8 mouse cellular contexts compared by ENCODE assay signal in the genomic region with DNA sequence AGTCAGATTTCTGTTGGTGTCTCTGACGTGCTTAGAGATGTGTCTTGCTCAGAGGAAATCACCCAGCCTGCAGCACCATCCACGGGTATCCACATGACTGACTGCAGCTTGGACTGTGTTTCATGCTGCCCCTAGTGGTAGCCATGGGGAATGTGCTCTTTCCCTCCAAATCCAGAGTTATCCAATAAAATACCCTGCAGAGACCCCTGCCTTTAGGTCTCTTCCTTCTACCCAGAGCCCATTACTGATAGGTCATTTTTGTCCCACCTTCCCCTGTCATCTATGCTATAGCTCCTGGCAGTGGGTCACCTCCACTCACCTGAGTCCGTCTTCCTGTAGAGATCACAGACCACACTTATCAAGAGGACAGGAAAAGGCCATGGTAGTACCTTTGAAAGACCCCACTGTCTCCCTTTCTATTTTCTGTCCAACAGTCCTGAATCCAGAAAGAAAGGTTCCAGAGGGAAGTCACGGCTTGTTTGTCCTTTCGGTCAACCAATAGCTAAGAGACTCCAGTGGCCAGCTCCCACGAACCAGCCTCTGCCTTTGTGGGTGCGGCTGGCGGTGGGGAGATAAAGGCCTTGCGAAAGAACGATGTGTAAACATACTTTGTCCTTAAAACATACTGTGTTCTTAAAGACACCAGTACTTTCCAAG. TPM values are rescaled to one million over a fixed set of nuclear protein-coding genes. Genes with fewer than 3 reads are reported as not detected.
A peak's percentile ranks its signal among the peaks of the same experiment; 100 is the strongest.
DNase-seq lines count a peak whose midpoint lies in the region; ATAC-seq and TF ChIP-seq lines count a peak whose summit lies in the region.

No protein-coding gene starts in this region.

- peak; percentile 46; the same call in 1 of the 2 replicates for TF ChIP-seq CTCF in bone marrow macrophage, adult 2 months (IDR thresholded peaks at IDR 0.05; ENCODE audit: low read depth, low read length)

- H3K4me2 ChIP-seq in forebrain, embryonic 11.5 days (ENCODE audit: low read depth, low read length, severe bottlenecking), result no peak overlapping the region
- no peak overlapping the region for H3K4me2 ChIP-seq in hindbrain, embryonic 15.5 days
- H3K4me2 ChIP-seq in limb, embryonic 14.5 days (replicated peaks; ENCODE audit: low read depth, low read length, severe bottlenecking), result no peak overlapping the region
- no peak overlapping the region for H3K4me2 ChIP-seq in midbrain, embryonic 14.5 days (ENCODE audit: low read length)

- peaks cover 26% of the 10 kb centered on the region for H3K36me3 ChIP-seq in forebrain, embryonic 11.5 days (ENCODE audit: control insufficient read depth, insufficient read depth, low read length)
- peaks cover 48% of the 10 kb centered on the region for H3K36me3 ChIP-seq in hindbrain, embryonic 15.5 days
- H3K36me3 ChIP-seq in limb, embryonic 14.5 days (ENCODE audit: control insufficient read depth, insufficient read depth, low read length), result peaks cover 51% of the 10 kb centered on the region
- H3K36me3 ChIP-seq in midbrain, embryonic 14.5 days (ENCODE audit: control insufficient read depth, insufficient read depth, low read length), result peaks cover 38% of the 10 kb centered on the region

- no peak for TF ChIP-seq POLR2A in bone marrow macrophage, adult 2 months (IDR thresholded peaks at IDR 0.05; ENCODE audit: borderline replicate concordance, low read depth, low read length)
- no peak for TF ChIP-seq POLR2A in limb, embryonic 14.5 days (IDR thresholded peaks at IDR 0.05; ENCODE audit: borderline replicate concordance, extremely low read depth, insufficient read depth, insufficient read length)

- DNase-seq in right cerebral cortex, adult 18-20 months, result peak; percentile 41
- no peak for DNase-seq in right cerebral cortex, postnatal 14 days
- peak; percentile 71 for DNase-seq in forebrain, embryonic 11.5 days (ENCODE audit: low spot score)
- DNase-seq in limb, embryonic 14.5 days (ENCODE audit: low spot score), result peak; percentile 62
- DNase-seq in midbrain, embryonic 14.5 days, result peak; percentile 80
- DNase-seq in Muller cell, postnatal 12 days (ENCODE audit: inconsistent ontology term), result no peak

- peaks cover 12% of the 10 kb centered on the region for H3K4me1 ChIP-seq in bone marrow macrophage, adult 2 months (ENCODE audit: control insufficient read depth, insufficient read depth, low read length)
- no peaks in the 10 kb centered on the region for H3K4me1 ChIP-seq in forebrain, embryonic 11.5 days (replicated peaks; ENCODE audit: control insufficient read depth, insufficient read depth, low read length)
- peaks cover 10% of the 10 kb centered on the region for H3K4me1 ChIP-seq in hindbrain, embryonic 15.5 days (replicated peaks)
- peaks cover 10% of the 10 kb centered on the region for H3K4me1 ChIP-seq in limb, embryonic 14.5 days (ENCODE audit: control insufficient read depth, insufficient read depth, low read length)
- H3K4me1 ChIP-seq in midbrain, embryonic 14.5 days (ENCODE audit: control insufficient read depth, insufficient read depth, low read length), result no peaks in the 10 kb centered on the region

- 67% methylated on average over 10 of the region's 10 CpGs for WGBS in forebrain, embryonic 11.5 days
- WGBS in hindbrain, embryonic 15.5 days, result 60% methylated on average over 10 of the region's 10 CpGs
- 64% methylated on average over 10 of the region's 10 CpGs for WGBS in limb, embryonic 14.5 days
- 61% methylated on average over 10 of the region's 10 CpGs for WGBS in midbrain, embryonic 14.5 days

- no peak overlapping the region for H3K4me3 ChIP-seq in bone marrow macrophage, adult 2 months (ENCODE audit: insufficient read depth, low read length)
- no peak overlapping the region for H3K4me3 ChIP-seq in forebrain, embryonic 11.5 days (ENCODE audit: low read depth, low read length)
- no peak overlapping the region for H3K4me3 ChIP-seq in hindbrain, embryonic 15.5 days
- H3K4me3 ChIP-seq in limb, embryonic 14.5 days (replicated peaks; ENCODE audit: low read length), result no peak overlapping the region
- H3K4me3 ChIP-seq in midbrain, embryonic 14.5 days (replicated peaks; ENCODE audit: low read depth, low read length), result no peak overlapping the region

- H3K27ac ChIP-seq in bone marrow macrophage, adult 2 months (ENCODE audit: insufficient read depth, low read depth, low read length), result no peak overlapping the region
- H3K27ac ChIP-seq in forebrain, embryonic 11.5 days (ENCODE audit: low read depth, low read length), result no peak overlapping the region
- peak overlapping the region; percentile 42 for H3K27ac ChIP-seq in hindbrain, embryonic 15.5 days (replicated peaks)
- no peak overlapping the region for H3K27ac ChIP-seq in limb, embryonic 14.5 days (replicated peaks; ENCODE audit: low read depth, low read length)
- peak overlapping the region; percentile 10; the same call in 1 of the 2 replicates for H3K27ac ChIP-seq in midbrain, embryonic 14.5 days (replicated peaks; ENCODE audit: low read depth, low read length)

- ATAC-seq in forebrain, embryonic 11.5 days (replicated peaks; ENCODE audit: low FRiP score), result peak; percentile 71
- peak; percentile 62 for ATAC-seq in hindbrain, embryonic 15.5 days (ENCODE audit: low FRiP score, low read depth)
- ATAC-seq in limb, embryonic 14.5 days (ENCODE audit: low FRiP score, low read depth), result peak; percentile 54; the same call in 1 of the 2 replicates
- peak; percentile 55 for ATAC-seq in midbrain, embryonic 14.5 days (ENCODE audit: low FRiP score, low TSS enrichment)

- H3K9me3 ChIP-seq in forebrain, embryonic 11.5 days (ENCODE audit: control insufficient read depth, low read length), result no peaks in the 10 kb centered on the region
- no peaks in the 10 kb centered on the region for H3K9me3 ChIP-seq in hindbrain, embryonic 15.5 days
- H3K9me3 ChIP-seq in limb, embryonic 14.5 days (ENCODE audit: control insufficient read depth, low read length), result no peaks in the 10 kb centered on the region
- H3K9me3 ChIP-seq in midbrain, embryonic 14.5 days (ENCODE audit: control insufficient read depth, low read length), result no peaks in the 10 kb centered on the region

- H3K27me3 ChIP-seq in forebrain, embryonic 11.5 days (ENCODE audit: control insufficient read depth, insufficient read depth, low read length), result no peaks in the 10 kb centered on the region
- H3K27me3 ChIP-seq in hindbrain, embryonic 15.5 days, result no peaks in the 10 kb centered on the region
- no peaks in the 10 kb centered on the region for H3K27me3 ChIP-seq in limb, embryonic 14.5 days (ENCODE audit: control insufficient read depth, insufficient read depth, low read length)
- no peaks in the 10 kb centered on the region for H3K27me3 ChIP-seq in midbrain, embryonic 14.5 days (ENCODE audit: control insufficient read depth, insufficient read depth, low read length)

- no peak overlapping the region for H3K9ac ChIP-seq in forebrain, embryonic 11.5 days (ENCODE audit: low read length)
- H3K9ac ChIP-seq in hindbrain, embryonic 15.5 days, result no peak overlapping the region
- no peak overlapping the region for H3K9ac ChIP-seq in limb, embryonic 14.5 days (ENCODE audit: low read depth, low read length, severe bottlenecking)
- no peak overlapping the region for H3K9ac ChIP-seq in midbrain, embryonic 14.5 days (replicated peaks; ENCODE audit: low read length)

RNA-seq across cellular contexts. Expression of gene Fads3, which starts 18.7 kb away (rescaled TPM):
- polyA plus RNA-seq in bone marrow macrophage, adult 2 months (2012; ENCODE audit: insufficient read depth, insufficient read length, missing spikeins), result 4.6 and 6.5 TPM in 2 replicates
- polyA plus RNA-seq in forebrain, embryonic 11.5 days (2014; fragmentation: Nextera tagmentation; extraction: Ambion mirVana), result 5.9 and 6.1 TPM in 2 replicates
- 31.4 and 32.8 TPM in 2 replicates for polyA plus RNA-seq in hindbrain, embryonic 15.5 days (2015; fragmentation: Nextera tagmentation; extraction: Ambion mirVana)
- 40.8 and 57.7 TPM in 2 replicates for polyA plus RNA-seq in limb, embryonic 14.5 days (2012; rRNA removed)
- polyA plus RNA-seq in limb, embryonic 14.5 days (2014; fragmentation: Nextera tagmentation; extraction: Ambion mirVana), result 10.6 and 11.5 TPM in 2 replicates
- 15.4 and 17.8 TPM in 2 replicates for polyA plus RNA-seq in midbrain, embryonic 14.5 days (2014; fragmentation: Nextera tagmentation; extraction: Ambion mirVana)

RNA-seq across cellular contexts. Expression of gene Fads2, which starts 41.5 kb away (rescaled TPM):
- 6.4 and 10.8 TPM in 2 replicates for polyA plus RNA-seq in bone marrow macrophage, adult 2 months (2012; ENCODE audit: insufficient read depth, insufficient read length, missing spikeins)
- 75.9 and 83.8 TPM in 2 replicates for polyA plus RNA-seq in forebrain, embryonic 11.5 days (2014; fragmentation: Nextera tagmentation; extraction: Ambion mirVana)
- polyA plus RNA-seq in hindbrain, embryonic 15.5 days (2015; fragmentation: Nextera tagmentation; extraction: Ambion mirVana), result 218 and 229 TPM in 2 replicates
- polyA plus RNA-seq in limb, embryonic 14.5 days (2012; rRNA removed), result 80.3 and 99.0 TPM in 2 replicates
- 26.4 and 30.9 TPM in 2 replicates for polyA plus RNA-seq in limb, embryonic 14.5 days (2014; fragmentation: Nextera tagmentation; extraction: Ambion mirVana)
- polyA plus RNA-seq in midbrain, embryonic 14.5 days (2014; fragmentation: Nextera tagmentation; extraction: Ambion mirVana), result 67.3 and 114 TPM in 2 replicates

RNA-seq across cellular contexts. Expression of gene Rab3il1, which starts 58.6 kb away (rescaled TPM):
- polyA plus RNA-seq in bone marrow macrophage, adult 2 months (2012; ENCODE audit: insufficient read depth, insufficient read length, missing spikeins), result 156 and 178 TPM in 2 replicates
- polyA plus RNA-seq in forebrain, embryonic 11.5 days (2014; fragmentation: Nextera tagmentation; extraction: Ambion mirVana), result 34.5 and 35.1 TPM in 2 replicates
- 20.7 and 22.3 TPM in 2 replicates for polyA plus RNA-seq in hindbrain, embryonic 15.5 days (2015; fragmentation: Nextera tagmentation; extraction: Ambion mirVana)
- polyA plus RNA-seq in limb, embryonic 14.5 days (2012; rRNA removed), result 36.1 and 42.8 TPM in 2 replicates
- polyA plus RNA-seq in limb, embryonic 14.5 days (2014; fragmentation: Nextera tagmentation; extraction: Ambion mirVana), result 43.9 and 49.6 TPM in 2 replicates
- polyA plus RNA-seq in midbrain, embryonic 14.5 days (2014; fragmentation: Nextera tagmentation; extraction: Ambion mirVana), result 13.3 and 19.2 TPM in 2 replicates

RNA-seq across cellular contexts. Expression of gene Best1, which starts 58.6 kb away (rescaled TPM):
- 0.44 and 2.3 TPM in 2 replicates for polyA plus RNA-seq in bone marrow macrophage, adult 2 months (2012; ENCODE audit: insufficient read depth, insufficient read length, missing spikeins)
- 0.92 and 1.5 TPM in 2 replicates for polyA plus RNA-seq in forebrain, embryonic 11.5 days (2014; fragmentation: Nextera tagmentation; extraction: Ambion mirVana)
- 2.3 TPM in 2 replicates for polyA plus RNA-seq in hindbrain, embryonic 15.5 days (2015; fragmentation: Nextera tagmentation; extraction: Ambion mirVana)
- 1.5 and 1.7 TPM in 2 replicates for polyA plus RNA-seq in limb, embryonic 14.5 days (2012; rRNA removed)
- 1.5 and 1.9 TPM in 2 replicates for polyA plus RNA-seq in limb, embryonic 14.5 days (2014; fragmentation: Nextera tagmentation; extraction: Ambion mirVana)
- 2.1 and 2.5 TPM in 2 replicates for polyA plus RNA-seq in midbrain, embryonic 14.5 days (2014; fragmentation: Nextera tagmentation; extraction: Ambion mirVana)

Comparison
In these comparisons a context has a peak if more than half of its experiments do, and no peak if none do; other contexts are left out.
1. DNase-seq: peak in right cerebral cortex, adult 18-20 months (single experiment), forebrain, embryonic 11.5 days (single experiment), limb, embryonic 14.5 days (single experiment) and midbrain, embryonic 14.5 days (single experiment); none in right cerebral cortex, postnatal 14 days (single experiment) and Muller cell, postnatal 12 days (single experiment).
2. H3K27ac ChIP-seq: peak in hindbrain, embryonic 15.5 days (single experiment) and midbrain, embryonic 14.5 days (single experiment); none in bone marrow macrophage, adult 2 months (single experiment), forebrain, embryonic 11.5 days (single experiment) and limb, embryonic 14.5 days (single experiment).
3. Peak in every context shown above with its lines, with median percentiles within 50 percentile points of each other: ATAC-seq.